Mouse (Mus musculus): Measurements from ENCODE around the gene Tram2.

Gene Tram2

GRCm38 (mm10) chr1:21079217-21079773 lies at the start of gene Tram2:
Gene Tram2, minus strand, starts transcription at chr1:21079229.
- DNase-seq: peak; percentile 97

- no peak for DNase-seq
These were observed 45.8 kb upstream of the Tram2 start for GRCm38 (mm10) chr1:21124713-21125336.

- no peak for DNase-seq
These were observed 24.8 kb upstream of the Tram2 start for GRCm38 (mm10) chr1:21103784-21104183.

GRCm38 (mm10) chr1:21101221-21102006 lies 22.4 kb upstream of the Tram2 start:
- peak; percentile 77 for DNase-seq

- DNase-seq: no peak
These were observed 21.7 kb upstream of the Tram2 start for GRCm38 (mm10) chr1:21100726-21101125.

GRCm38 (mm10) chr1:21097001-21097989 lies 18.3 kb upstream of the Tram2 start:
- no peak for DNase-seq

GRCm38 (mm10) chr1:21094644-21095215 lies 15.7 kb upstream of the Tram2 start:
- DNase-seq: no peak

GRCm38 (mm10) chr1:21089661-21090117 lies 10.7 kb upstream of the Tram2 start:
- DNase-seq: peak; percentile 50

- DNase-seq: no peak
These were observed 7.3 kb upstream of the Tram2 start for GRCm38 (mm10) chr1:21086291-21086690.

GRCm38 (mm10) chr1:21084661-21085060 lies 5.6 kb upstream of the Tram2 start:
- no peak for DNase-seq

- no peak for DNase-seq
These were observed 1.3 kb upstream of the Tram2 start for GRCm38 (mm10) chr1:21080362-21080761.

GRCm38 (mm10) chr1:21078481-21079214 lies 381 bp downstream of the Tram2 start:
- DNase-seq: no peak

- DNase-seq: no peak
These were observed 1.4 kb downstream of the Tram2 start for GRCm38 (mm10) chr1:21077619-21078018.

- DNase-seq: peak; percentile 55
These were observed 1.8 kb downstream of the Tram2 start for GRCm38 (mm10) chr1:21077191-21077590.

GRCm38 (mm10) chr1:21075986-21076495 lies 3.0 kb downstream of the Tram2 start:
- DNase-seq: no peak

GRCm38 (mm10) chr1:21074231-21074630 lies 4.8 kb downstream of the Tram2 start:
- no peak for DNase-seq

- no peak for DNase-seq
These were observed 6.1 kb downstream of the Tram2 start for GRCm38 (mm10) chr1:21072875-21073444.

- peak; percentile 47 for DNase-seq
These were observed 8.4 kb downstream of the Tram2 start for GRCm38 (mm10) chr1:21070658-21071057.

- DNase-seq: no peak
These were observed 9.1 kb downstream of the Tram2 start for GRCm38 (mm10) chr1:21069830-21070522.

- no peak for DNase-seq
These were observed 10.5 kb downstream of the Tram2 start for GRCm38 (mm10) chr1:21068491-21068890.
